Mouse (Mus musculus): Measurements from ENCODE around the gene Fam161a. TPM values are rescaled to one million over a fixed set of nuclear protein-coding genes. Genes with fewer than 3 reads are reported as not detected.
A peak's percentile ranks its signal among the peaks of the same experiment; 100 is the strongest.

The Fam161a gene
- polyA plus RNA-seq, 1 experiment from 2014 or later: 5.4 TPM

- 92% methylated on average over 14 of the region's 14 CpGs for WGBS
These were observed 13.5 kb downstream of the Fam161a start for GRCm38 (mm10) chr11:23020841-23021240.

GRCm38 (mm10) chr11:23023155-23023554, 15.8 kb downstream of the Fam161a start:
- Histone ChIP-seq H3K4me1 (ENCODE audit: control insufficient read depth, insufficient read depth, low read length) (no peaks in the 10 kb centered on the region), H3K9ac (ENCODE audit: low read depth, low read length) (no peak overlapping the region), H3K4me3 (ENCODE audit: low read depth, low read length) (no peak overlapping the region), H3K4me2 (ENCODE audit: low read length) (no peak overlapping the region), H3K9me3 (replicated peaks; ENCODE audit: control insufficient read depth, low read length, poor library complexity, severe bottlenecking) (no peaks in the 10 kb centered on the region), H3K36me3 (ENCODE audit: control insufficient read depth, insufficient read depth, low read length) (no peaks in the 10 kb centered on the region), H3K27me3 (ENCODE audit: control insufficient read depth, insufficient read depth, low read depth, low read length) (no peaks in the 10 kb centered on the region), H3K27ac (ENCODE audit: low read length) (no peak overlapping the region)
- 98% methylated on average over 2 of the region's 2 CpGs for WGBS
- no peak for ATAC-seq

More at GRCm38 (mm10) chr11:23020841-23021240, 13.5 kb downstream of the Fam161a start:
- Histone ChIP-seq H3K27ac (ENCODE audit: low read length) (no peak overlapping the region), H3K36me3 (ENCODE audit: control insufficient read depth, insufficient read depth, low read length) (no peaks in the 10 kb centered on the region), H3K4me3 (ENCODE audit: low read depth, low read length) (no peak overlapping the region), H3K27me3 (ENCODE audit: control insufficient read depth, insufficient read depth, low read depth, low read length) (no peaks in the 10 kb centered on the region), H3K9me3 (replicated peaks; ENCODE audit: control insufficient read depth, low read length, poor library complexity, severe bottlenecking) (no peaks in the 10 kb centered on the region), H3K4me2 (ENCODE audit: low read length) (no peak overlapping the region), H3K9ac (ENCODE audit: low read depth, low read length) (no peak overlapping the region), H3K4me1 (ENCODE audit: control insufficient read depth, insufficient read depth, low read length) (no peaks in the 10 kb centered on the region)
- ATAC-seq: no peak

- Histone ChIP-seq H3K9me3 (replicated peaks; ENCODE audit: control insufficient read depth, low read length, poor library complexity, severe bottlenecking) (no peaks in the 10 kb centered on the region), H3K4me3 (ENCODE audit: low read depth, low read length) (no peak overlapping the region), H3K36me3 (ENCODE audit: control insufficient read depth, insufficient read depth, low read length) (no peaks in the 10 kb centered on the region), H3K4me2 (ENCODE audit: low read length) (no peak overlapping the region), H3K9ac (ENCODE audit: low read depth, low read length) (no peak overlapping the region), H3K4me1 (ENCODE audit: control insufficient read depth, insufficient read depth, low read length) (no peaks in the 10 kb centered on the region), H3K27me3 (ENCODE audit: control insufficient read depth, insufficient read depth, low read depth, low read length) (no peaks in the 10 kb centered on the region), H3K27ac (ENCODE audit: low read length) (no peak overlapping the region)
- WGBS: 44% methylated on average over 3 of the region's 3 CpGs
- no peak for ATAC-seq
These were observed 16.8 kb downstream of the Fam161a start for GRCm38 (mm10) chr11:23024169-23024568.

- H3K4me1 ChIP-seq (ENCODE audit: control insufficient read depth, insufficient read depth, low read length): no peaks in the 10 kb centered on the region
- H3K27me3 ChIP-seq (ENCODE audit: control insufficient read depth, insufficient read depth, low read depth, low read length): no peaks in the 10 kb centered on the region
- H3K9me3 ChIP-seq (replicated peaks; ENCODE audit: control insufficient read depth, low read length, poor library complexity, severe bottlenecking): no peaks in the 10 kb centered on the region
- H3K9ac ChIP-seq (ENCODE audit: low read depth, low read length): no peak overlapping the region
- H3K36me3 ChIP-seq (ENCODE audit: control insufficient read depth, insufficient read depth, low read length): no peaks in the 10 kb centered on the region
- no peak overlapping the region for H3K4me3 ChIP-seq (ENCODE audit: low read depth, low read length)
- no peak for ATAC-seq
- H3K4me2 ChIP-seq (ENCODE audit: low read length): no peak overlapping the region
- no peak overlapping the region for H3K27ac ChIP-seq (ENCODE audit: low read length)
- 71% methylated on average over 3 of the region's 3 CpGs for WGBS
These were observed 21.6 kb downstream of the Fam161a start for GRCm38 (mm10) chr11:23028957-23029356.

- Histone ChIP-seq H3K9me3 (replicated peaks; ENCODE audit: control insufficient read depth, low read length, poor library complexity, severe bottlenecking) (no peaks in the 10 kb centered on the region), H3K27ac (ENCODE audit: low read length) (no peak overlapping the region), H3K4me1 (ENCODE audit: control insufficient read depth, insufficient read depth, low read length) (no peaks in the 10 kb centered on the region), H3K27me3 (ENCODE audit: control insufficient read depth, insufficient read depth, low read depth, low read length) (no peaks in the 10 kb centered on the region), H3K4me3 (ENCODE audit: low read depth, low read length) (no peak overlapping the region), H3K4me2 (ENCODE audit: low read length) (no peak overlapping the region), H3K9ac (ENCODE audit: low read depth, low read length) (no peak overlapping the region), H3K36me3 (ENCODE audit: control insufficient read depth, insufficient read depth, low read length) (no peaks in the 10 kb centered on the region)
- 88% methylated on average over 6 of the region's 6 CpGs for WGBS
- ATAC-seq: no peak
These were observed 22.1 kb downstream of the Fam161a start for GRCm38 (mm10) chr11:23029399-23029798.

GRCm38 (mm10) chr11:23047252-23047651, 39.9 kb downstream of the Fam161a start:
- H3K4me3 ChIP-seq (ENCODE audit: low read depth, low read length): no peak overlapping the region
- H3K9ac ChIP-seq (ENCODE audit: low read depth, low read length): no peak overlapping the region
- no peaks in the 10 kb centered on the region for H3K9me3 ChIP-seq (replicated peaks; ENCODE audit: control insufficient read depth, low read length, poor library complexity, severe bottlenecking)
- no peaks in the 10 kb centered on the region for H3K36me3 ChIP-seq (ENCODE audit: control insufficient read depth, insufficient read depth, low read length)
- no peaks in the 10 kb centered on the region for H3K27me3 ChIP-seq (ENCODE audit: control insufficient read depth, insufficient read depth, low read depth, low read length)
- H3K4me1 ChIP-seq (ENCODE audit: control insufficient read depth, insufficient read depth, low read length): peaks cover 6% of the 10 kb centered on the region
- no peak overlapping the region for H3K27ac ChIP-seq (ENCODE audit: low read length)
- ATAC-seq: no peak
- no peak overlapping the region for H3K4me2 ChIP-seq (ENCODE audit: low read length)
- WGBS: 70% methylated on average over 5 of the region's 5 CpGs

GRCm38 (mm10) chr11:23047663-23048582, 40.6 kb downstream of the Fam161a start:
- Histone ChIP-seq H3K9ac (ENCODE audit: low read depth, low read length) (0 out of 2 replicates have a peak overlapping the region, but pooled peaks have one; percentile 6), H3K27ac (ENCODE audit: low read length) (no peak overlapping the region), H3K9me3 (replicated peaks; ENCODE audit: control insufficient read depth, low read length, poor library complexity, severe bottlenecking) (no peaks in the 10 kb centered on the region), H3K36me3 (ENCODE audit: control insufficient read depth, insufficient read depth, low read length) (no peaks in the 10 kb centered on the region), H3K4me2 (ENCODE audit: low read length) (peak overlapping the region; percentile 39), H3K4me1 (ENCODE audit: control insufficient read depth, insufficient read depth, low read length) (peaks cover 6% of the 10 kb centered on the region), H3K4me3 (ENCODE audit: low read depth, low read length) (peak overlapping the region; percentile 12), H3K27me3 (ENCODE audit: control insufficient read depth, insufficient read depth, low read depth, low read length) (no peaks in the 10 kb centered on the region)
- 43% methylated on average over 20 of the region's 20 CpGs for WGBS
- ATAC-seq: no peak

- H3K9me3 ChIP-seq (replicated peaks; ENCODE audit: control insufficient read depth, low read length, poor library complexity, severe bottlenecking): no peaks in the 10 kb centered on the region
These were observed 42.3 kb downstream of the Fam161a start for GRCm38 (mm10) chr11:23049642-23050041.

GRCm38 (mm10) chr11:23052353-23052752, 45.0 kb downstream of the Fam161a start:
- WGBS: 77% methylated on average over 4 of the region's 4 CpGs
- H3K36me3 ChIP-seq (ENCODE audit: control insufficient read depth, insufficient read depth, low read length): no peaks in the 10 kb centered on the region
- H3K4me1 ChIP-seq (ENCODE audit: control insufficient read depth, insufficient read depth, low read length): peaks cover 6% of the 10 kb centered on the region
- no peaks in the 10 kb centered on the region for H3K9me3 ChIP-seq (replicated peaks; ENCODE audit: control insufficient read depth, low read length, poor library complexity, severe bottlenecking)
- H3K4me2 ChIP-seq (ENCODE audit: low read length): no peak overlapping the region
- no peak overlapping the region for H3K4me3 ChIP-seq (ENCODE audit: low read depth, low read length)
- H3K27me3 ChIP-seq (ENCODE audit: control insufficient read depth, insufficient read depth, low read depth, low read length): no peaks in the 10 kb centered on the region
- no peak overlapping the region for H3K9ac ChIP-seq (ENCODE audit: low read depth, low read length)
- ATAC-seq: no peak
- H3K27ac ChIP-seq (ENCODE audit: low read length): no peak overlapping the region

More at GRCm38 (mm10) chr11:23049642-23050041, 42.3 kb downstream of the Fam161a start:
- H3K4me2 ChIP-seq (ENCODE audit: low read length): no peak overlapping the region
- no peak overlapping the region for H3K4me3 ChIP-seq (ENCODE audit: low read depth, low read length)
- peaks cover 6% of the 10 kb centered on the region for H3K4me1 ChIP-seq (ENCODE audit: control insufficient read depth, insufficient read depth, low read length)
- no peak overlapping the region for H3K27ac ChIP-seq (ENCODE audit: low read length)
- no peaks in the 10 kb centered on the region for H3K27me3 ChIP-seq (ENCODE audit: control insufficient read depth, insufficient read depth, low read depth, low read length)
- H3K36me3 ChIP-seq (ENCODE audit: control insufficient read depth, insufficient read depth, low read length): no peaks in the 10 kb centered on the region
- H3K9ac ChIP-seq (ENCODE audit: low read depth, low read length): no peak overlapping the region
- peak; percentile 67; the same call in 1 of the 2 replicates for ATAC-seq
